Mouse (Mus musculus): ENCODE results near the gene Kpna3.

The Kpna3 gene

DNA sequence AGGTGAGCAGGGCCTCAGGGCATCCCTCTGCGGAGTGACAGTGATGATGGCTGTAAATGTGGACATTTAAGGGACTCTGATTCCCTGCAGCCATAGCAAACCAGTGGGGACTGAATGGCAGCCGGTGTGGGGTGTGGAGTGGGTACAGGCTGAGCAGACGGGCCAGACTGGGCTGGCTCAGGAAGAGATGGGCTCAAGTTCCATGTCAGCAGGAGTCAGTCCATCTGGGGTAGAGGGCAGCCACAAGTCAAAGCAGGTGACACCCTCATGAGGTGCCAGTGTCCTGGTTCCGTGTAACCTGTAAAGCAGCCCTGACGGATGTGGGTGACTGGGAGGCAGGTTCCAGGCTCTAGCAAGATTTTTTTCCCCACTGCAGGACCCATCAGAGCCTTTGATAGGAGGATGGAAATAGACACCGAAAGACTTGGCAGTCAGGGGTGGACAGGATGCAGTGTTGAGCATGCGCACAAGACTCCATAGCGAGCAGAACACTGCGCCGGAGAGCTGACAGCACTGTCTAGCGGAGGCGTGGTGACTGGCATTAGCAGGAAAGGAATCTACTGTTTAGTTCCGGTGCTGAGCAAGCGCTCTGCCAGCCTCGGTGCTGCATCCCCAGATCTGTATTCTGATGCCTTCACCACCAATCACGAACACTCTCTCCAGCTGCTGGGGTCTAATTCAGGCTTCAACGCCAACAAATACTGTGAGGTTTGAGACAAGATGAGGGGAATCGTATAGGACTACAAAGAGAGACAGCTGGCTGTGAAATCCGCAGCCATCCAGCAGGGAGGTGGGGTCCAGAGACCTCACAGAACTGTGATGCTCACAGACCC, 111.8 kb downstream of the Kpna3 start:
- in situ Hi-C loops (cut with MboI; ENCODE audit: unreplicated experiment in 2 of 2): loop anchor here in 1 of 2 experiments (25.0 kb wide), 1 partner anchor 1634 kb away; no protein-coding TSS in a partner anchor

DNA sequence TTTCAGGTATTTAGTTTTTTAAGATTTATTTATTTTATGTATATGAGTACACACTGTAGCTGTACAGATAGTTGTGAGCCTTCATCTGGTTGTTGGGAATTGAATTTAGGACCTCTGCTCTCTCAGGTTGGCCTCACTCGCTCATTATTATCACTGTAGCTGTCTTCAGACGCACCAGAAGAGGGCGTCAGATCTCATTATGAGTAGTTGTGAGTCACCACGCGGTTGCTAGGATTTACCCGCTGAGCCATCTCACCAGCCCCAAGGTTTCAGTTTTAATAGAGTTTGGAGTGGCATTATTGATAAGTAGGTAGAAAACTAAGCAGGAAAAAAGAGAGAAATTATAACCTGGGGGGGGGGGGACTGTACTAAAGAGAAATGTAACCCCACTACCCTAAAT, 112.7 kb downstream of the Kpna3 start:
- in situ Hi-C loops (cut with MboI; ENCODE audit: unreplicated experiment in 2 of 2): loop anchor here in 1 of 2 experiments (25.0 kb wide), 1 partner anchor 1635 kb away; no protein-coding TSS in a partner anchor

DNA sequence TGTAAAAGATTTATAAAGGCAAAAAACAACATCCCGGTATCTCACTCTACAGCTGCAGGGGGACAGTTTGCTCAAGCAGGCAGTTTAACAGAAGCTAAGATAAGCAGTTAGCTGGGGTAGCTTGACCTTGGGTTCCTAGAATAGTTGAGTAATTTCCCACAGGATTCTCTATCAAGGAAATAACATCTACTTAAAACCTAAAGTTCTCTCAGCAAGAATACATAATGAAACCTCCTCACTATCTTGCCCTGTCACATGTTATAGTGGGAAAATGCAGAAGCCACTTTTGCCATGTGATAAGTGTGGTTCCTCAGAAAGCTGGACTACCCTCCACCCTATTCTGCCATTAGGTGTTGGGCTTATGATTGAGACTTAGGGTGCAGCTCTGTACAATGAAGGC, 116.9 kb downstream of the Kpna3 start:
- in situ Hi-C loops (cut with MboI; ENCODE audit: unreplicated experiment in 2 of 2): no loop called here

DNA sequence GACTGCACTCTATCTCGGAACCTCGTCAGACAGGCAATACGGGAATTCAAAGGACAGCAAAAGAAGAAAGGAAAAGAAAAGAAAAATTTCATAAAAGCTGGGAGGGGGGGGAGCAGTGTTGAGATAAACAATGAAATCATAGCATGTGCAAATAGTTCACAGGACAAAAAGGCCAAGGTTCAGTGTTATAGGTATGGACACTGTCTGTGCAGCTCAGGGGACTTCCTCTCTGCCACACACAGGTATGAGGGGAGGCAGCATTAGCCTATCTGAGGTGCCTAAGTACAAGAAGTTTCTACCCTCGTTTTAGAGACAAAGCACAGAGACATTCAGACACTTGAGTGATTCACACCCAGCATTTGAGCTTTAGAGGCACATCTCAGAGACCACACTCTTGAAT, 118.5 kb downstream of the Kpna3 start:
- in situ Hi-C loops (cut with MboI; ENCODE audit: unreplicated experiment in 2 of 2): no loop called here

DNA sequence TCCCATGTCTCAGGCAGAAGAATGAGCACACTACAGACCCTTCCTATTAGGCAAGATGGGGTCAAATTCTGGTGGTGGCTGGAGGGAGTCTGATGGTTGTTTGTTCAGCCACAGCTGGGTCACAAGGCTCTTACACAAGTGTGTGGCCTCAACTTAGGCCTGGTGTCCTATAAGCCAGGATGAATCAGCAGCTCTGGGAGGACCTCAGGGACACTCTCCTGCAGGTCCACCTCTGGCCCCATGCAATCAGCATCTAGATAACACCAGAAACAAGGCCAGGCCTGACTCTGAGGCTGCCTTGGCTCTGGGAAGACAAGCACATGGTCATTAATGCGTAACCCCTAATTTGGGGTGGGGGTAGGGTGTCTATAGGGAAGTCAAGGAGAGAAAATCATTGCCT, 118.9 kb downstream of the Kpna3 start:
- in situ Hi-C loops (cut with MboI; ENCODE audit: unreplicated experiment in 2 of 2): no loop called here

DNA sequence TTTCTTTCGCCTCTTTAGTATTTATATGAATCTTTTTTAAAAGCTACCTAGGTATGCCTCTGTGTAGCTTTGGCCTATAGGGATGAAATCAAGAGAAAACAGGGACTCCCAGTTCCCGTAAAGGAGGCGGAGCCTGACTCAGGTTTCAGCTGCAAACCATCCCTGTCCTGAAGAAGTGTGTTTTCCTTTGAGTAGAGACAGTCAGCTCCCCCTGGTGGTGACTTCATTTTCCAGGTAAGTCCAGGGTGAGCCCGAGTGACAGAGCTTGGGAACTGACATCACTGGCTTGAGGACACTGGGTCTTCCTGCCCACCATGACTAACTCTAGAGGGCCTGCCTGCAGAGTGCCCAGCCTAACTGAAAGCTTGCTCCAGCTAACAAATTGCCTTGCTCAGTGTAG, 122.8 kb downstream of the Kpna3 start:
- in situ Hi-C loops (cut with MboI; ENCODE audit: unreplicated experiment in 2 of 2): no loop called here
